Mouse (Mus musculus) lung, adult 2 months (tissue): Measurements from ENCODE around the gene Arih2. TPM values are rescaled to one million over a fixed set of nuclear protein-coding genes. Genes with fewer than 3 reads are reported as not detected.
A peak's percentile ranks its signal among the peaks of the same experiment; 100 is the strongest.

Experiments
- DNase-seq: peaks from one replicate; pipeline ENCODE4 v3.0.0; 2022
- H3K4me1 ChIP-seq: fragments of 200-500 bp; 2 replicates; pipeline ENCODE4 v1.6.1; 2011; ENCODE audit warnings: low read length; ENCODE audit not compliant: control insufficient read depth, insufficient read depth
- H3K4me3 ChIP-seq: fragments of 200-500 bp; replicated peaks from 2 replicates; pipeline ENCODE3; 2011; ENCODE audit warnings: low read depth, mild to moderate bottlenecking, control low read depth, low read length; ENCODE audit errors: extremely low read depth
- CTCF ChIP-seq: fragments of 200-500 bp; IDR thresholded peaks from 2 replicates; pipeline ENCODE4 v1.5.1; 2011; ENCODE audit warnings: mild to moderate bottlenecking, low read length, control low read depth; ENCODE audit not compliant: insufficient read depth
- POLR2A ChIP-seq: fragments of 200-500 bp; IDR thresholded peaks from 2 replicates; pipeline ENCODE4 v1.6.1; 2011; ENCODE audit warnings: low read depth, mild to moderate bottlenecking, control low read depth, low read length, borderline replicate concordance; ENCODE audit errors: extremely low read depth
- WGBS: fragments of 180-500 bp; shearing (Covaris S2); methylation state at CpG from one replicate; pipeline ENCODE4 v1.1.7; 2018; 5-methylcytosine and 5-hydroxymethylcytosine counted together
- polyA plus RNA-seq: library from polyadenylated mRNA; depleted of rRNA; stranded (reverse); fragments of >200 nt; gene quantifications from 2 replicates; pipeline ENCODE4 v1.2.3, GENCODE M21; 2012

The Arih2 gene
- polyA plus RNA-seq, 1 experiment: 35.4 TPM

- 87% methylated on average over 12 of the region's 12 CpGs for WGBS
- Histone ChIP-seq H3K4me3 (no peak overlapping the region), H3K4me1 (peaks cover 4% of the 10 kb centered on the region)
- no peak for DNase-seq
- TF ChIP-seq POLR2A (no peak), CTCF (no peak)
Observed at GRCm38 (mm10) chr9:108574921-108575320, 74.3 kb downstream of the Arih2 start.

GRCm38 (mm10) chr9:108573774-108574690, 75.2 kb downstream of the Arih2 start:
- Histone ChIP-seq H3K4me3 (no peak overlapping the region), H3K4me1 (peaks cover 3% of the 10 kb centered on the region)
- no peak for DNase-seq
- WGBS: 62% methylated on average over 26 of the region's 26 CpGs
- TF ChIP-seq CTCF: 0 out of 2 replicates have a peak, but pooled peaks have one; percentile 14
- no peak for TF ChIP-seq POLR2A

- no peak for DNase-seq
- H3K4me1 ChIP-seq: 0 out of 2 replicates have a peak, but pooled peaks cover 4% of the 10 kb centered on the region
- no peak overlapping the region for H3K4me3 ChIP-seq
- 76% methylated on average over 10 of the region's 10 CpGs for WGBS
- TF ChIP-seq POLR2A (no peak), CTCF (no peak)
Observed at GRCm38 (mm10) chr9:108572321-108572720, 76.9 kb downstream of the Arih2 start.

DNA sequence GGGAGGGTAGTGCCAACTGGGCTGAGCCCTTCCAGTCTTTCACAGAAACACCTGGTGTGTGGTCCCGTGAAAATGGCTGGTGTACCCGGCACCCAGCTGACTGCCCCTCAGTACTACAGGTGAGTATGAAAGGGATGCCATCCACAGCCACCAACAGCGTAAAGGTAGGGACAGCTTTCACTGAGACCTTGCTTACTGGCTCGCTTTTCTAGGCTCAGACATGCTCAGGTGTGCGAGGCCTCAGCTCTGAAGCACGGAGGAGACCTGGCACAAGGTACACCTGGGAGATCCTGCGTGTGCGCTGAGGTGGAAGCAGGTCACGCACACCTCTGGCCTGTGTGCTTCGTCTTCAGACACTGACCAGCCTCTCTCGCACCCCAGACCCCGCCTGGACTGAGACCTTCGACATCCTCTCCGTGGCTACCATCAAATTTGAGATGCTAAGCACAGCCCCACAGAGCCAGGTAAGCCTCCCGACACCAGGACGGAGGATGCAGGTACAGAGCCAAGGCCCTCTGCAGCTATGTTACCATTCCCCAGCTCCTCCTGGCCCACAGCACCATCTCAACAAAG, 77.7 kb downstream of the Arih2 start:
- 95% methylated on average over 16 of the region's 16 CpGs for WGBS
- TF ChIP-seq CTCF (no peak), POLR2A (no peak)
- no peak for DNase-seq
- Histone ChIP-seq H3K4me3 (no peak overlapping the region), H3K4me1 (0 out of 2 replicates have a peak, but pooled peaks cover 4% of the 10 kb centered on the region)

DNA sequence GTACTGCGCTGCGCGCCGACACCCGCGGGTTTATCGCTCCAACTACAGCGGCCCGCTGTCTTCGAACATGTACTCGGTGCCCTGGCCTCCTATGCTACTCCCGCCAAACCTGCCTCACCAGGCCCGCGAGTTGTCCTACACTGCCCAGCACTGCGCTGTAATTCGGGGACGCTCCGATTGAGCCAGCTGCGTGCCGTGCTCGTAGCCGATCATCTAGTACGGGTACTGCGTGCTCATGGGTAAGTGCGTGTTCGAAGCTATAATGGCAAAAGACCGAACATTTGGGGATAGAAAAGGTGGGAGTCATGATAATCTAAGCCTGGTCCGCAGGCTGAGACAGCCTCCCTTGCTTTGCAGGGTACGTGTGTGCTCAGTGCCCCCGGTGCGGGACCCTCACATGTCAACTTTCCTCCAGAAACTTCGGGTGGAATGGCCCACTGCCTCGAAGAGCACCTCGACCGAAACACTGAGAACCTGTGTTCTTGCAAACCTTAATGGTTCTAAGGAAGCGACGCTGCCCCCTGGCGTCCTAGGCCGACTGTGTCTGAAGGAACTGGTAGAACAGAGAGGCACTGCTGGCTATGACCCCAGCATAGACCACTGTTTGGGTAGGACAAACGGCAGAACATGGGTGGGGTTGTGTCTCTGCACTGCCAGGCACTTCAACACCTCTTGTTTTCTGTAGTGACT, 78.8 kb downstream of the Arih2 start:
- 0 out of 2 replicates have a peak, but pooled peaks cover 4% of the 10 kb centered on the region for H3K4me1 ChIP-seq
- DNase-seq: peak; percentile 75
- TF ChIP-seq CTCF (peak; percentile 76), POLR2A (no peak)
- WGBS: under 1% methylated on average over 40 of the region's 40 CpGs
- H3K4me3 ChIP-seq: peak overlapping the region; percentile 49

DNA sequence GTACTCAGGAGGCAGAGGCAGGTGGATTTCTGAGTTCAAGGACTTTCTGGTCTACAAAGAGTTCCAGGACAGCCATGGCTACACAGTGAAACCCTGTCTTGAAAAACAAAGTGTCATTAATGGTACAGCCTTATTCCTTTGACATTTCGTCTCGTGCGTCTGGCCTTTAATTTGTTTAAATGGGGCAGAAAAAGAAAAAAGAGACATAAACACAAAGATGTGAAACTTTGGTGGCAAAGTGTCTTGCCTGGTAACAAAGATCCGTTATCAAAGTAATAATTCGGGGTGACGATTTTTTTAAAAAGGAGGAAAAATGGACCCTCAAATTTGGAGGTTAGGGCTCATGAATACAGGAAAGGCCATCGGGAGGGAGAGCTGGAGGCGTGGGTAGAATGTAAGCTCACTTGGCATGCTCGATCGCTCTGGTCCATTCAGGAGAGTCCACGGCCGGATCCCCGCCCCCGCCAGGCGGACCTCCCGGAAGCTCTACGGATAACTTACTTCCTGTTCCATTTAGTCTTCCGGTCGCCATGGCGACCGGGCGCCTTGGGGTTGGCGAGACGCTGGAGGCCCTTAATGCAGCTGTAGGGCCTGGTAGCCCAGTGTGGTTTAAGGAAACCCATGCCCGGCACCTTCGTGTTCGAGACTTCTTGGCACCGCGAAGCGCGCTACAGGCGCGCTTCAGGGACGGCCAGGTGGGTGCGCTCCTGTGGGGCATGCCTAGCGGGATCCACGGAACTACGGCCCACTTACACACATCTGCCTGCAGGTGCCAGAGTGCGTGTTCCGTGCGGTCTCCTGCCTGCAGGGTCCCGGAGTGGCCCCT, 79.6 kb downstream of the Arih2 start, which contains the start of gene Dalrd3:
Gene Dalrd3 (plus strand): TSS at position 506 of the 826 bp plus-strand sequence.
- Histone ChIP-seq H3K4me3 (peak within 1 kb of the TSS; percentile 49), H3K4me1 (0 out of 2 replicates have a peak, but pooled peaks cover 4% of the 10 kb centered on the region)
- 5% methylated on average over 42 of the region's 42 CpGs for WGBS
- DNase-seq: peak; percentile 78
- TF ChIP-seq CTCF: no peak
- peak; percentile 53; the same call in 1 of the 2 replicates for TF ChIP-seq POLR2A

DNA sequence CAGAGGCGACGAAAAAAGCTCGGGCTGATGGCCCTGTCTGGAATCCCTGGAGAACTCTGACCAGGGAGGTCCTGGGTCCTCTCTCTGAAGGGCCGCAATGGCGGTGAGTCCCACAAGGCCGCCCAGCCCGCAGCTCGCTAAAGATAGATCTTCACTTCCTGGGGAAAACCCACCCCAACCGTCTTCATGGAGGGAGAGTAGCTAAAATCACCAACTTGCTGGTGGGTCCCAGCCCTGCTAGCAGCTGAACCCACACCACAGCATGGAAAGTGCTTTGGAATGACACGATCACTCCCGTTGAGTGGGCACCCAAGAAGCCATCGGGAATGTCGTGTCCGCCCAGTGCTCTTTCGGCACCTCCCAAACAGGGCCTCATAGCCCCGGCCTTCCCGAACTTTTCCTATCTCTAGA, 80.7 kb downstream of the Arih2 start:
- Histone ChIP-seq H3K4me1 (0 out of 2 replicates have a peak, but pooled peaks cover 4% of the 10 kb centered on the region), H3K4me3 (no peak overlapping the region)
- 66% methylated on average over 17 of the region's 17 CpGs for WGBS
- TF ChIP-seq POLR2A: no peak
- TF ChIP-seq CTCF: no peak
- no peak for DNase-seq

GRCm38 (mm10) chr9:108567931-108568419, 81.2 kb downstream of the Arih2 start:
- H3K4me1 ChIP-seq: 0 out of 2 replicates have a peak, but pooled peaks cover 4% of the 10 kb centered on the region
- no peak for TF ChIP-seq CTCF
- no peak for TF ChIP-seq POLR2A
- H3K4me3 ChIP-seq: peak overlapping the region; percentile 97
- WGBS: 11% methylated on average over 18 of the region's 18 CpGs
- DNase-seq: no peak
